Mouse (Mus musculus): ENCODE results near the gene Meaf6. TPM values are rescaled to one million over a fixed set of nuclear protein-coding genes. Genes with fewer than 3 reads are reported as not detected.

Gene Meaf6
- total RNA-seq, 1 experiment from 2014 or later: 17.3 TPM

GRCm38 (mm10) chr4:125105354-125105753, 20.4 kb downstream of the Meaf6 start:
- ATAC-seq (replicated peaks; ENCODE audit: insufficient number of reproducible peaks, low FRiP score, low TSS enrichment, poor library complexity, severe bottlenecking): no peak

- ATAC-seq (replicated peaks; ENCODE audit: insufficient number of reproducible peaks, low FRiP score, low TSS enrichment, poor library complexity, severe bottlenecking): peak; percentile 40
Observed at GRCm38 (mm10) chr4:125114638-125115037, 29.7 kb downstream of the Meaf6 start.

GRCm38 (mm10) chr4:125115081-125115480, 30.1 kb downstream of the Meaf6 start:
- 0 out of 2 replicates have a peak, but pooled peaks have one; percentile 1 for ATAC-seq (replicated peaks; ENCODE audit: insufficient number of reproducible peaks, low FRiP score, low TSS enrichment, poor library complexity, severe bottlenecking)

- no peak for ATAC-seq (replicated peaks; ENCODE audit: insufficient number of reproducible peaks, low FRiP score, low TSS enrichment, poor library complexity, severe bottlenecking)
Observed at GRCm38 (mm10) chr4:125115710-125116089, 30.8 kb downstream of the Meaf6 start.

- ATAC-seq (replicated peaks; ENCODE audit: insufficient number of reproducible peaks, low FRiP score, low TSS enrichment, poor library complexity, severe bottlenecking): peak; percentile 49
Observed at GRCm38 (mm10) chr4:125116090-125116861, 31.3 kb downstream of the Meaf6 start.

- no peak for ATAC-seq (replicated peaks; ENCODE audit: insufficient number of reproducible peaks, low FRiP score, low TSS enrichment, poor library complexity, severe bottlenecking)
Observed at GRCm38 (mm10) chr4:125116929-125117328, 32.0 kb downstream of the Meaf6 start.

GRCm38 (mm10) chr4:125117902-125118320, 33.0 kb downstream of the Meaf6 start:
- peak; percentile 33 for ATAC-seq (replicated peaks; ENCODE audit: insufficient number of reproducible peaks, low FRiP score, low TSS enrichment, poor library complexity, severe bottlenecking)

- ATAC-seq (replicated peaks; ENCODE audit: insufficient number of reproducible peaks, low FRiP score, low TSS enrichment, poor library complexity, severe bottlenecking): no peak
Observed at GRCm38 (mm10) chr4:125119070-125119469, 34.1 kb downstream of the Meaf6 start.

- ATAC-seq (replicated peaks; ENCODE audit: insufficient number of reproducible peaks, low FRiP score, low TSS enrichment, poor library complexity, severe bottlenecking): no peak
Observed at GRCm38 (mm10) chr4:125119721-125120120, 34.8 kb downstream of the Meaf6 start.

GRCm38 (mm10) chr4:125122431-125123278, 37.7 kb downstream of the Meaf6 start:
- no peak for ATAC-seq (replicated peaks; ENCODE audit: insufficient number of reproducible peaks, low FRiP score, low TSS enrichment, poor library complexity, severe bottlenecking)

- no peak for ATAC-seq (replicated peaks; ENCODE audit: insufficient number of reproducible peaks, low FRiP score, low TSS enrichment, poor library complexity, severe bottlenecking)
Observed at GRCm38 (mm10) chr4:125123279-125123671, 38.3 kb downstream of the Meaf6 start.

GRCm38 (mm10) chr4:125124424-125125209, 39.7 kb downstream of the Meaf6 start:
- ATAC-seq (replicated peaks; ENCODE audit: insufficient number of reproducible peaks, low FRiP score, low TSS enrichment, poor library complexity, severe bottlenecking): peak; percentile 23

GRCm38 (mm10) chr4:125125361-125125921, 40.5 kb downstream of the Meaf6 start:
- no peak for ATAC-seq (replicated peaks; ENCODE audit: insufficient number of reproducible peaks, low FRiP score, low TSS enrichment, poor library complexity, severe bottlenecking)

GRCm38 (mm10) chr4:125126186-125126585, 41.3 kb downstream of the Meaf6 start:
- ATAC-seq (replicated peaks; ENCODE audit: insufficient number of reproducible peaks, low FRiP score, low TSS enrichment, poor library complexity, severe bottlenecking): no peak

- no peak for ATAC-seq (replicated peaks; ENCODE audit: insufficient number of reproducible peaks, low FRiP score, low TSS enrichment, poor library complexity, severe bottlenecking)
Observed at GRCm38 (mm10) chr4:125126761-125127160, 41.8 kb downstream of the Meaf6 start.

- peak; percentile 66 for ATAC-seq (replicated peaks; ENCODE audit: insufficient number of reproducible peaks, low FRiP score, low TSS enrichment, poor library complexity, severe bottlenecking)
Observed at GRCm38 (mm10) chr4:125127305-125128084, 42.6 kb downstream of the Meaf6 start, which contains the start of gene Zc3h12a. Zc3h12a (minus strand) TSS chr4:125127840.

- ATAC-seq (replicated peaks; ENCODE audit: insufficient number of reproducible peaks, low FRiP score, low TSS enrichment, poor library complexity, severe bottlenecking): no peak
Observed at GRCm38 (mm10) chr4:125131493-125131892, 46.6 kb downstream of the Meaf6 start.

GRCm38 (mm10) chr4:125132394-125132793, 47.5 kb downstream of the Meaf6 start:
- 0 out of 2 replicates have a peak, but pooled peaks have one; percentile 40 for ATAC-seq (replicated peaks; ENCODE audit: insufficient number of reproducible peaks, low FRiP score, low TSS enrichment, poor library complexity, severe bottlenecking)
